Mouse (Mus musculus) lung, adult 2 months (tissue): ENCODE measurements at regions not wholly inside any gene's neighbourhood (a gene's known extent, or its start where the extent isn't known, plus 50 kb on each side); places are given as distances from the start of the nearest gene placed in this dataset.

ENCODE experiments used
- CTCF ChIP-seq: fragments of 200-500 bp; IDR thresholded peaks from 2 replicates; pipeline ENCODE4 v1.5.1; 2011; ENCODE audit warnings: mild to moderate bottlenecking, low read length, control low read depth; ENCODE audit not compliant: insufficient read depth
- POLR2A ChIP-seq: fragments of 200-500 bp; IDR thresholded peaks from 2 replicates; pipeline ENCODE4 v1.6.1; 2011; ENCODE audit warnings: low read depth, mild to moderate bottlenecking, control low read depth, low read length, borderline replicate concordance; ENCODE audit errors: extremely low read depth

DNA sequence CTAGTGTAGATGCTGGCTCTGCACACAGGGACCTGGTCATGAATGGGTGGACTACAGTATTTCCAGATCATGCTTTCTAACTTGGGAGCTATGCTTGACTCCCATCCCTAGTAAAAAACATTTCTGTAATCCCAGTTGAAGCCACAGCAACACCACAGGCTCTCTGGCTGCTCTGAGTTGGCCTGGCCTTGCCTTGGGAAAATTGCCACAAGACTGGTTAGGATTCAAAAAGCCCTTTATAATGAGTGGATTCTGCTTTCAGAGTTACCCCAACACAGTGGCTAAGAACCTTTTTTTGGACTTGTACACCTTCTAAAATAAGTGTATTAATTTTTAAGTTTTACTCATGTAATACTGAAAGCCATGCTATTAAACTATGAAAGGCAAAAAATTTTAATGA lies 188.1 kb upstream of the Mocs1 start:
- TF ChIP-seq POLR2A (no peak), CTCF (no peak)
